Mouse (Mus musculus): ENCODE data around the gene Klra5.
"Not testable (repeated sequence)": the region's sequence is repeated elsewhere in the genome, so short reads cannot be mapped to it uniquely, and the experiment has no call there.

The Klra5 gene

DNA sequence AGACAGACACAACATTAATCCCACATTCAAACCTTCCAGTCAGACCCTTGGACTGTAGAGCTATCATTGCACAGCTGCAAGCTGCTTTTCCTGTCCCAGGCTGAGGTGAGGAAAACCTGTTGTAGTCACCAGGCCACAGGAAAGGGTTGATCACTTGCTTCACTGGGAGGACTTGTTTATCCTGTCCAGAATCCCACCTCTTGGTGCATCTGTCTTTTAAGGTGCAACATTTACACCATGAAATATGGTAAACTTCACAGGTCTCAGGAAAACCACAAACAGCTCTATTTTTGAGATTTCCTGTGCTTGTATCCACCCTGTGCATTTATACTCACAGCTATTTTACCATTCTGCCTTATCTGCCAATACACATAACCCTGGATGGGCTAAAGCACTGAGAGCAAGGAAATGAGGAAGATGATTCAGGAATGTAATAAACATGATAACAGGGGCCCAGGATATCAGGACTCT, at the start of gene Klra5:
Klra5 (minus strand) TSS at position 175 of the 471 bp plus-strand sequence.
- DNase-seq (ENCODE audit: low spot score in 2 of 2), result not testable (repeated sequence)

GRCm38 (mm10) chr6:129916996-129917395, 454 bp downstream of the Klra5 start:
- no peak for DNase-seq (ENCODE audit: low spot score in 2 of 2)

- DNase-seq (ENCODE audit: low spot score in 2 of 2), result no peak
These were observed 34.9 kb downstream of the Klra5 start for GRCm38 (mm10) chr6:129882525-129882924.

- no peak for DNase-seq (ENCODE audit: low spot score in 2 of 2)
These were observed 40.9 kb downstream of the Klra5 start, which contains the start of gene Klra17 for GRCm38 (mm10) chr6:129876549-129876948. TSS of gene Klra17 (minus strand) at chr6:129876672.

DNA sequence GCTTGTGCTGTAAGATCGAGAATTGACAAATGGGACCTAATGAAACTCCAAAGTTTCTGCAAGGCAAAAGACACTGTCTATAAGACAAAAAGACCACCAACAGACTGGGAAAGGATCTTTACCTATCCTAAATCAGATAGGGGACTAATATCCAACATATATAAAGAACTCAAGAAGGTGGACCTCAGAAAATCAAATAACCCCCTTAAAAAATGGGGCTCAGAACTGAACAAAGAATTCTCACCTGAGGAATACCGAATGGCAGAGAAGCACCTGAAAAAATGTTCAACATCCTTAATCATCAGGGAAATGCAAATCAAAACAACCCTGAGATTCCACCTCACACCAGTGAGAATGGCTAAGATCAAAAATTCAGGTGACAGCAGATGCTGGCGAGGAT, 55.1 kb downstream of the Klra5 start, which contains the start of gene Gm17631:
Gm17631 (plus strand) TSS at position 301 of the 400 bp plus-strand sequence.
- not testable (repeated sequence) for DNase-seq (ENCODE audit: low spot score in 2 of 2)

All from urinary bladder, postnatal 4 days (tissue).